Mouse (Mus musculus) kidney, adult 11 months (tissue): ENCODE data around the gene Rpp40.

Experiments
- DNase-seq: peaks from one replicate; pipeline ENCODE4 v3.0.0; 2022

Gene Rpp40

DNA sequence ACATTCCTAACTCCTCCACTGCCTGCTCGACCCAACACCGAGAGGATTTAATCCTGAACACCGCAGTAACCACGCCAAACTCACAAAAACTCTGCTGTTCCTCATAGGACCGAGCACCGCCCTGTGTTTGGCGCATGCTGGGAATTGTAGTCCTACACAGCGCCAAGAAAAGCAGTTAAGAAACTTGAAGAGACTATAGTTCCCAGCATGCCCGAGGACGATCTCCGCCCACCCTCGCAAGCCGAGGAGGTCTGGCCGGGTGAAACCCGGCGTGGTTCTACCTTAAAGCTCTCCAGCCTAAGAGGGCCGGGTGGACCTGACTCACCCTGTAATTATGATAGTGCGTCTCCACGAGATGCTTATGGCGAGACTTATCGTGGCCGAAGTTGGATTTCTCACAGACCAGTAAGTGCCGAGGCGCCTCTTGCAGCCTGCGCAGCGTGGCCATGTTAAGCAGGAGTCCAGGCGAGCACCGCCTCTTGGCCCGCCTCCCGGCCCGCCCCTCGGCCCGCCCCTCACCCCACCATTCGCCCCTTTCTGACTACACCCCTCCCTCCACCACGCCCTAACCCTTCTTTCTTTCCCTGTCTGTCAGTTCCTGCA, at the start of gene Rpp40:
TSS of gene Rpp40 (minus strand) at position 481 of the 603 bp plus-strand sequence.
- peak; percentile 95 for DNase-seq

GRCm38 (mm10) chr13:35949814-35950455, 43.8 kb upstream of the Rpp40 start:
- DNase-seq: no peak

DNA sequence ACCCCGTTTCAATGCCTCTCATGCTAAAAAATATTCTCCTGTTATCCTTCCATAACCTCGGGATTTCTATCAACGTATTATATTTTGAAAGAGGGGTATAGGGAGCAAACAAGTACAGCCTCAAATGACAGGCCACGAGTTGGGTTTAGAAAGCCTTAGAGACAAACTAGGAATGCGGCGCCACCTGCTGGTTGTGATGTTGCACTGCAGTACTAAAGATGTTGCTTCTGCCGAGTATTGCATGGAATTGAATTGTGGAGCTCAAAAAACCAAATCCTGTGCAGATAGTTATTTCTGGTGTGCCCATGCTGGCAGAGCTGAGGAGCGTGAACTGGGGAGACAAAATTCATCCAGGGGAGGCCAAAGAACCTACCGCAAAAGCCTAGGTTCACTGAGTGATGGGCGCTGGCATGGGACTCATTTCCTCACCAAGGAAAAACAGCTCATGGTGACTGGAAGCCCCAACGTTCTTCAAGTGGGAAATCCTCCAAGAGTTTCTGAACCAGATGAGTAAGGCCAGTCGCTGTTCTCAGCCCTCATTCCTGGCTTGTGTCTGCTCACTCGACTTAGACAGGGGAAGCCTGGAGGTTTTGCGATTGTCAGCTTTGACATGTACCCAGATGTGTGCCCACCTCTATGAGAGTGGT, 41.3 kb upstream of the Rpp40 start:
- DNase-seq: peak; percentile 15

DNA sequence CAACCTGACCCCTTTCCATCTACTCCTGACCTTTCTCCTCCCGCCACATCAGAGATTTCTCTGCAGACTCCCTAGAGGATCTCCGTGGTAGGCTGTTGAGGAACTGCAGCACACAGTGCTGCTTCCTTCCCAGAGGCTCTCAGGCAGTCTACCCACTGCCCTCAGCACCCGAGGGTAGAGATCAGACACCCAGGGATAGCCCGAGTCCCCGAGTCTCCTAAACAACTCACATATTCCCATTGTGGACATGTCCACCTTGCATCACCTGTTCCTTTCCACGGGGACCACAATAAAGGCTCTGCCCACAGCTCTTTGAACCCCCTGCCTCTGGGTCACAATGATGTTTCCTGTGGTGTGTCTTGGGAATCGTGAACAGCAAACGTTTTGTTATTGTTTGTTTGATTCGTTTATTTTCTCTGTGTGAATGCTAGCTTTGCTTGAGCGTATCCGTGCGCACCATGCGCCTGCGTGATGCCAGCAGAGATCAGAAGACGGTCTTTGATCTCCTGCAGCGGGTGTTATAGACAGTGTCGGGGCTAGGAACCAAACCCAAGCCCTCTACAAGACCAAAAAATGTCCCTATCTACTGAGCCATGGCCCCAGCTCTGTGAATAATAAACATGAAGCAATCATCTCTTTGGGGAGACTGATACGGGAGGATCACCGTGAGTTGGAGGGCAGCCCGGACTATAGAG, 40.6 kb upstream of the Rpp40 start:
- no peak for DNase-seq

DNA sequence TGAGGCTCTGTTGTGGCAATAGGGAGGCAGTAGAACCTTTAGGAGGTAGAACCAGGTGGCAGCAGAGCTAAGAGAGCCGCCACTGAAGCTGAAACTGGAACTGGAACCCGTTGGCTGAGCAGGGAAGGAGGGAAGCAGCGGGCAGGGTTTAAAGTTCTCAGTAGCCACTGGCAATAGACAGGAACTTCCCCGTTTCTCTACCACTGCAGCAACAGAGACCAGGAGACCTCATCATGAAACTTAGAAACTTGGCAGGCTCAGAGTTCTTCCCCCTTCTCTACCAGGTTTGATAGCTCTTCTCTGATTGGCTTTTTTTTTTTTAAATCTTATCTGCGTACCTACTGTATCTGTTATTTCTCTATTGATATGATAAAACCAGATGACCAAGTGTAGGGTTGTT, 34.8 kb upstream of the Rpp40 start:
- DNase-seq: no peak

DNA sequence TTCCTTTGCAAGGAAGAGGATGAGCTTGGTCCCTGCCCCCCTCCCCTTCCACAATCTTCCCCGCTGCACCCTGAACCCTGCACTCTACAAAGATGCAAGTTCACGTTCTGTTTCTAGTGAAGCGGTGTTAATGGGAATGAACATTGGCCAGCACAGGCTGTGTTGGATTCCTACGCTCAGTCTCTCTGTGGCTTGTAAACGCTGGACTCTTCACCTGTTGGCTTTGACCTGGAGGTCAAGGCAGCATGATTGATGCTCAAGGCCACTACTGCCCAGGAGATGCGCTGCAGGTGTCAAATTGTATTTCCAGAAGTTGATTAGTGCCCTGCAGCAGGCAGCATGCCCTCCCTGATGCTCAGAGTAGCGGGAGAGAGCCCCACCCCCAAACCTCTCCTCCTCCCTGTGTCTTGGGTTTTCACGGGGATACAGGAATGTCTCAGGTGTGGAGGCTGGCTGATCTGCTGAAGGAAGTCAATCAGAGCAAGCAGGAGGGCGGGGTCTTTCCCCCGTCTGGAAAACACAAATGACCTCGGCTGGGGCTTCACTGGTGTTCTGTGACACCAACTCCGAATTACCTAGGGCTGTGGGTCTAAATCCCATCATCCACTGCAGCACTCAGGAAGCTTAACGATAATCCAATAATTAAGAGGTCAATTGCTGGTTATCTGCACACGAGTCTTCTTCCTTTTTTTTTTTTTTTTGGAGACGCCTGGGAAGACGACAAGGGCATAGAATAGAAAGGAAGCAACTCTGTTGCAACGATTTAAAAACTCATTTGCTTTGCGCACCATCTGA, 33.9 kb upstream of the Rpp40 start:
- DNase-seq: peak; percentile 15

DNA sequence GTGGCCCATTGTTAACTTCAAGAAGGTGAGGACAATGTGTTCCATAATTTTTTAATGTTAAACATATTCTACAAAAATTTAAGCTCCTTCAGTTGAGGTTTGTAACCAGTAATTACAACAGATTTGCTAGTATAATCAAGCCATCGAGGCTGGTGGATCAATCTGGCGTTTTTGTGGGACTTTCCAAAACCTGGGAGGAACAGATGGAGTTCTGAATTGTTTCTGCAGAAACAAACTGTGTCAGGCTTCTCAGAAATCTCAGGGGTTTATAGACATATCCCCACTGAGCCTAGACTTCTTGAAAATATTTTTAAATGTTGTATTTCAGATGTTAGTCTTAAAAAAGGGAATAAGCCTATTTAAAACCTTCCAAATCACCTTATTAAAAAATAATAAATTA, 31.8 kb upstream of the Rpp40 start:
- DNase-seq: no peak

- no peak for DNase-seq
Measured at GRCm38 (mm10) chr13:35911476-35911875, 5.3 kb upstream of the Rpp40 start.

DNA sequence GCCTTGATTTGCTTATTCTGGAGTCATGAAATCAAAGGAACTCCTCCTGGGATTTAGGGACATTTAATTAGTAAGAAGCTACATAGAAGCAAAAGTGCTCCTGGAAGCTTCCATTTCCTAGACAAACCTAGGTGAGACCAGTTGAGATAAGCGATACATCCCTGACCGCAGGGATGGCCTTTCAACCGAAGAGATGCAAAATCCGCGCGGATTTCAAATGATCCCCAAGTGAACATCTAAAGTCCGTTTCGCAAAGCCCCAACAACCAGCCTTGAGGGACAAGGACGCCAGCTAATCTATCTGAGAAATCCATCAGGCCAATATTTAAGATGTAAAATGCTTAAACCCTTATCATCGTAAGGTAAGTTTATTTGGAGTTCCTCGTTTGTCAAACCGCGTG, 781 bp downstream of the Rpp40 start:
- no peak for DNase-seq

GRCm38 (mm10) chr13:35892866-35893265, 13.3 kb downstream of the Rpp40 start:
- no peak for DNase-seq

- peak; percentile 28 for DNase-seq
Measured at GRCm38 (mm10) chr13:35886121-35886725, 19.9 kb downstream of the Rpp40 start.

GRCm38 (mm10) chr13:35880555-35881046, 25.6 kb downstream of the Rpp40 start:
- DNase-seq: peak; percentile 55

DNA sequence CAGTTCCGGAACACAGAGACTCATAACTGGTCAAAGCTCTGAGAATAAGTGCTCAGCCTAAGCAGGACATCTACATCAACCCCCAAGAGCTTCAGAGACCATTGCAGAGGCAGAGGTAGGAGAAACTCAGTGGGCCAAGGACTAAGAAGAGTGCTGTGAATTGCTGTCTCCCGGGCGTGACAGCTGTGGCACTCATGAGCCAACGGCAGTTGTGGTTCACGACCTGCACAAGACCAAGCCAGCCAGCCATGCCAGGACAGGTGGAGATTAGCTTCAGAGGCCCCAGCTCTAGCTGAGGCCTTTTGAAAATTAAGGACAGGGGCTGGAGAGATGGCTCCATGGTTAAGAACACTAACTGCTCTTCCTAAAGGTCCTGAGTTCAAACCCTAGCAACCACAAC, 26.6 kb downstream of the Rpp40 start:
- no peak for DNase-seq

DNA sequence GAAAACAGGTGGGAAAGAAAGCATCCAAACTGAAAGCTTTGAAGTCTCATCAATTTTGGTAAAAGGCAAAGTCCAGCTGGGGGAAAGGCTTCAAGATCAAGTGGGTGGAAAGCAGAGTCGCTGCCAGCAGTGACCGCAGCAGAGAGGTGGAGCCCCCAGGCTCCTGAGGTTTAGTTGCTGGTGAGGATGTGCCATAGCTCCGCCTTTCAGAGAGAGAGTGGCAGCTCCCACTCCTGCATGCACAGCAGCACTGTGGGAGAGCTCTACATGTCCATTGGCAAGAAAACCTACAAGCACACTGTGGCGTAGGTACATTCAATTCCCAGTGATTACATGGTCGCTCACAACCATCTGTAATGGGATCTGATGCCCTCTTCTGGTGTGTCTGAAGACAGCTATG, 27.1 kb downstream of the Rpp40 start:
- DNase-seq: no peak

GRCm38 (mm10) chr13:35878282-35878681, 27.9 kb downstream of the Rpp40 start:
- DNase-seq: no peak

GRCm38 (mm10) chr13:35875396-35875795, 30.8 kb downstream of the Rpp40 start:
- DNase-seq: no peak

DNA sequence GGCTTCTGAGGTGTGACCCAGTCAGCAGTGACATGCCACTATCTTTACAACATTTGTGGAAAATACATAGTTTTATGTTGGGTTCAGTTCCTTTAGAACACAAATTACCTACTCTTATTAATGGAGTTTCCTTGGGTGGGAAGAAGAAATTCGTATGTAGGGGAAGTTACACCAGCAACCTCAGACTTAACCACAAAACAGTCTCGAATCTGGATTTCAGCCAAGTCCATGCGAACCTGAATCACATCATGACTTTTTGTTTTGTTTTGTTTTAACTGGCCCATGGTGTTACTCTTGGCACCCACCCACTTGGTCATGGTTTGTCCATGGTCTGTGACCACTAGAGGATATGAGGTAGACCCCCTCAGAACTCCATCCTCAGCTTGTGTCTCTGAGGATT, 35.1 kb downstream of the Rpp40 start:
- DNase-seq: no peak

GRCm38 (mm10) chr13:35870659-35871058, 35.5 kb downstream of the Rpp40 start:
- no peak for DNase-seq

DNA sequence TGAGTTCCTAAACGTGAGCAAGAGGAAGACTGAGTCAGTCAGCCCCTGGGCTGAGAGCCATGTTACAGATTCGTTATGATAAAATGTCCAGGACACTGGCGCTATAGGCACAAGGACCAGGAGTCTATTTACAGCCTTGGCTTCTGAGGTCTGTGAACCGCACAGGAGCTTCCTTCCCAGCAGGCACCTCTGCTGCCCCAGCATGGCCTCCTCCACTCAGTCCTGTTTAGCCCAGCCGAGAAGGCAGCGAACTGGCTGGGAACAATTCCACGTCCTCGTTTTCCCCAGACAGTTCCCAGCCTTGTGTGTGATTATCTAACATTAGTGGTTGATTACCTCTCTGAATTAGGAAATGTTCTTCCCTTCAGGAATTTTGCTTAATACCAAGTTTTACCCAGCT, 45.2 kb downstream of the Rpp40 start:
- no peak for DNase-seq

DNA sequence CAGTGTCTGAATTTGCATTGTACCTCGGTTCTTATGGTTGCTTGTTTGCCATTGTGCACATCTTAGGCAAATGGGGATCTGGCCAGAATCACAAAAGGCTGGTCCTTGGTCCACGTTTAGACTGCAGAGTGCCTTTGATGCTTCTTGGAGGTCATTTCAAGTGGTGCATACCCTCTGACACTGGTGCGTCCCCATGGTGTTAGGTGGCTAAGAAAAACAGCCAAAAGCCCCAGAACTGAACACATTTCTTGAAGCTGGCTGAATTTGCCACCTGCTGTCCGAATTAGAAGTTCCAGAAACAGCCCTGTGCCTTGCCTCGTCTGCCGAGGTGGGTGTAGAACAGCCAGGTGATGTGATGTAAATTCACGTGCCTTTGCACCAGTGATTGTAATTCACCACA, 48.7 kb downstream of the Rpp40 start:
- no peak for DNase-seq

GRCm38 (mm10) chr13:35852851-35853575, 53.1 kb downstream of the Rpp40 start:
- no peak for DNase-seq

GRCm38 (mm10) chr13:35851581-35851980, 54.6 kb downstream of the Rpp40 start:
- DNase-seq: no peak
